Mouse (Mus musculus) forebrain, embryonic 11.5 days (tissue): ENCODE measurements around the gene Aldoart2. TPM values are rescaled to one million over a fixed set of nuclear protein-coding genes. Genes with fewer than 3 reads are reported as not detected.

Experiments
- ATAC-seq: fragments of 200-750 bp; cut with Nextera tagmentation; replicated peaks from 2 replicates; pipeline ENCODE4 v1.8.0; 2017; ENCODE audit warnings: moderate TSS enrichment; ENCODE audit not compliant: low FRiP score
- DNase-seq: peaks from one replicate; pipeline ENCODE4 v3.0.0-alpha.2; 2017; ENCODE audit warnings: low spot score
- H3K27ac ChIP-seq: fragments of 300-500 bp; sonication (generic); 2 replicates; pipeline ENCODE4 v1.5.1; 2014; ENCODE audit warnings: low read depth, low read length
- H3K27me3 ChIP-seq: fragments of 300-500 bp; sonication (generic); 2 replicates; pipeline ENCODE4 v1.6.1; 2014; ENCODE audit warnings: mild to moderate bottlenecking, low read length, mixed read lengths; ENCODE audit not compliant: control insufficient read depth, insufficient read depth
- H3K36me3 ChIP-seq: fragments of 300-500 bp; sonication (generic); 2 replicates; pipeline ENCODE4 v1.6.1; 2014; ENCODE audit warnings: mild to moderate bottlenecking, low read length, moderate library complexity, mixed read lengths; ENCODE audit not compliant: control insufficient read depth, insufficient read depth
- H3K4me1 ChIP-seq: fragments of 300-500 bp; sonication (generic); replicated peaks from 2 replicates; pipeline ENCODE4 v1.6.1; 2014; ENCODE audit warnings: low read length, mixed read lengths; ENCODE audit not compliant: control insufficient read depth, insufficient read depth
- H3K4me2 ChIP-seq: fragments of 300-500 bp; sonication (generic); 2 replicates; pipeline ENCODE4 v1.6.1; 2014; ENCODE audit warnings: low read depth, mild to moderate bottlenecking, low read length, moderate library complexity, mixed read lengths; ENCODE audit not compliant: severe bottlenecking
- H3K4me3 ChIP-seq: fragments of 300-500 bp; sonication (generic); 2 replicates; pipeline ENCODE4 v1.5.1; 2014; ENCODE audit warnings: low read depth, low read length
- H3K9ac ChIP-seq: fragments of 300-500 bp; sonication (generic); 2 replicates; pipeline ENCODE4 v1.6.1; 2014; ENCODE audit warnings: low read length
- H3K9me3 ChIP-seq: fragments of 300-500 bp; sonication (generic); 2 replicates; pipeline ENCODE4 v1.6.1; 2016; ENCODE audit warnings: low read length, mixed read lengths; ENCODE audit not compliant: control insufficient read depth
- WGBS: fragments of 180-500 bp; shearing (Covaris S2); extraction: QIAGEN DNeasy Blood & Tissue Kit; methylation state at CpG from one replicate; pipeline ENCODE4 v1.1.7; 2014; 5-methylcytosine and 5-hydroxymethylcytosine counted together
- polyA plus RNA-seq: library from polyadenylated mRNA; unstranded; fragments of >200 nt; fragmentation: Nextera tagmentation; extraction: Ambion mirVana; gene quantifications from 2 replicates; pipeline ENCODE4 v1.2.1, GENCODE M21; 2014

The Aldoart2 gene
- polyA plus RNA-seq, 1 experiment from 2014 or later = not detected

DNA sequence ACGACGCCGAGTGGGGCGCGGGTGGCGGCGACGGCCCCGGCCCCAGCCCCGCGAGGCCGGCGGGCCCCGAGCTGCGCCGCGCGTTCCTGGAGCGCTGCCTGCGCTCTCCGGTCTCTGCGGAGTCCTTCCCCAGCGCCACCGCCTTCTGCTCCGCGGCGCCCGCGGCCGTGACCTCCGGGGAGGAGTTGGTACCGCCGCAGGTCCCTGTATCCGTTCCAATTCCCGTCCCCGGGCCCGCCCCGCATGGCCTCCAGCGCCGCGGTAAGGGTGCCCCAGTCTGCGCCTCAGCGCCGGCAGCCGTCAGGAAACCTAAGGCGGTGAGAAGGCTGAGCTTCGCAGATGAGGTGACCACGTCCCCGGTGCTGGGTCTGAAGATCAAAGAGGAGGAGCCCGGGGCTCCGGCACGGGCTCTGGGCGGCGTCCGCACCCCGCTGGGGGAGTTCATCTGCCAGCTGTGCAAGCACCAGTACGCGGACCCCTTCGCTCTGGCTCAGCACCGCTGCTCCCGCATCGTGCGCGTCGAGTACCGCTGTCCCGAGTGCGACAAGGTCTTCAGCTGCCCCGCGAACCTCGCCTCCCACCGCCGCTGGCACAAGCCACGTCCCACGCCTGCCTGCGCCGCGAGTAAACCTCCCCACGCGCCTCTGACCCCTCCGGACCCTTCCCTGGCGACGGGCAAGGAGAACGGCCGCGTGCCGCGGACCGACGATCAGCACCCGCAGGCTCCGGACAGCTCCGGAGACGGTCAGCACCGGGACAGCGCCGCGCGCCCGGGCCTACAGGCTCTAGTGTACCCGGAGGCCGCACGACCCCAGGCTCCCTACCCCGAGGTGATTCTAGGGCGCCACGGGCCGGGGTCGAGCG is 34.8 kb downstream of the Aldoart2 start:
- peak overlapping the region; percentile 89 for H3K4me2 ChIP-seq
- H3K9me3 ChIP-seq = no peaks in the 10 kb centered on the region
- ATAC-seq (peak; percentile 71), DNase-seq (peak; percentile 87)
- peaks cover 17% of the 10 kb centered on the region; the same call in 1 of the 2 replicates for H3K4me1 ChIP-seq
- H3K27me3 ChIP-seq = peaks cover 46% of the 10 kb centered on the region
- peak overlapping the region; percentile 45 for H3K4me3 ChIP-seq
- under 1% methylated on average over 108 of the region's 109 CpGs for WGBS
- no peaks in the 10 kb centered on the region for H3K36me3 ChIP-seq
- no peak overlapping the region for H3K27ac ChIP-seq
- no peak overlapping the region for H3K9ac ChIP-seq

DNA sequence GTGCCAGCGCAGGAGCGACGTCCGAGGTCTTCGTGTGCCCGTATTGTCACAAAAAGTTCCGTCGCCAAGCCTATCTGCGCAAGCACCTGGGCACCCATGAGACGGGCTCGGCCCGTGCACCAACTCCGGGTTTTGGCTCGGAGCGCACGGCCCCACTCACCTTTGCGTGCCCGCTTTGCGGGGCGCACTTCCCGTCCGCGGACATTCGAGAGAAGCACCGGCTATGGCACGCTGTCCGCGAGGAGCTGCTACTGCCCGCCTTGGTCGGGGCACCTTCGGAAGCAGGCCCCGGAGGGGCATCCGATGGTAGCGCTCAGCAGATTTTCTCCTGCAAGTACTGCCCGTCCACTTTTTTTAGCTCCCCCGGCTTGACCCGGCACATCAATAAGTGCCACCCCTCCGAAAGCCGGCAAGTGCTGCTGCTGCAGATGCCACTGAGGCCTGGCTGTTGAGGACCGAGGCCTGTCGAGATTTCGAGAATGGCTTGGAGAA is 35.5 kb downstream of the Aldoart2 start:
- no peaks in the 10 kb centered on the region for H3K9me3 ChIP-seq
- peak overlapping the region; percentile 45 for H3K4me3 ChIP-seq
- WGBS = 3% methylated on average over 42 of the region's 42 CpGs
- peaks cover 17% of the 10 kb centered on the region; the same call in 1 of the 2 replicates for H3K4me1 ChIP-seq
- H3K9ac ChIP-seq = no peak overlapping the region
- H3K27ac ChIP-seq = no peak overlapping the region
- ATAC-seq (no peak; the same call in 1 of the 2 replicates), DNase-seq (no peak)
- no peaks in the 10 kb centered on the region for H3K36me3 ChIP-seq
- peak overlapping the region; percentile 89 for H3K4me2 ChIP-seq
- H3K27me3 ChIP-seq = peaks cover 46% of the 10 kb centered on the region

DNA sequence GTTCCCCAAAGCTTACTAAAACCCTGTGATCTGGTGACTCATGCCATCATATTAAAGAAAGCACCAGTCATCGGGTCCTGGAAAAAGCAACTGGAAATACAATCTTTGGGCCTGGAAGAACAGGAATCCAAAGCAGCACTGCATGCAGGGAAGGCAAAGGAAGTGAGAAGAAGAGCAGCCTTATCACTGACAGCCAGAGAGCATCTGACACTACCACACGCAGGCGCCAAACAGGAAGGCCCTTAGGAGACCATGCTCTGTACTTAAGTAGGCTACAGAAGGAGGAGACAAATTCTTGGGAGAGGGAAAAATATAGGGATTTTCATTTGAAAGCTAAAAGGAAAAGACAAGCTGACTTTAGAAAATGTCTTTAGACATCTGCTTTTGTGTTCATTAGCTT is 39.4 kb downstream of the Aldoart2 start:
- Histone ChIP-seq H3K27ac (no peak overlapping the region), H3K36me3 (no peaks in the 10 kb centered on the region), H3K27me3 (peaks cover 22% of the 10 kb centered on the region), H3K9ac (no peak overlapping the region), H3K4me2 (no peak overlapping the region), H3K9me3 (no peaks in the 10 kb centered on the region), H3K4me3 (no peak overlapping the region), H3K4me1 (peaks cover 11% of the 10 kb centered on the region; the same call in 1 of the 2 replicates)
- DNase-seq (no peak), ATAC-seq (no peak)
- WGBS = 83% methylated on average over 3 of the region's 3 CpGs

DNA sequence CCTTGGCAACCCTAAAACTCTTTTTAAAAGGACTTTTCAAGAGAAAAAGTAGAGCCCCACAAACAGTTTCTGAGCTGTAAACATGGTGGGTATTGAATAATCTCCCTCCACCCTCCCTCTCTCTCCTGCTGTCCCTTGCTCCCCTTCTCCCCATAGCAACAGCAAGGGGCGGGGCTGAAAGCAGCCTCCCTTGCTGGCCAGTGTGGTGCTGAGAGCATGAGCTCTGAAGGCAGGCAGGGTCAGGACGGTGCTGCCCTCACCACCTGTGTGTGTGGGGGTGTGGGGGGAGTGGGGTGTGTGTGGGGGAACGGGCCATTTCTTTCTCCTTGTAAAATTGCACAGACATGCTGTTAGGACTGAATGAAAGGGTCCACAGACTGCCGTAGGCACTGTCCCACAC is 42.9 kb downstream of the Aldoart2 start:
- H3K4me1 ChIP-seq = peaks cover 3% of the 10 kb centered on the region; the same call in 1 of the 2 replicates
- H3K27me3 ChIP-seq = no peaks in the 10 kb centered on the region
- H3K36me3 ChIP-seq = no peaks in the 10 kb centered on the region
- no peak overlapping the region for H3K27ac ChIP-seq
- no peaks in the 10 kb centered on the region for H3K9me3 ChIP-seq
- DNase-seq = peak; percentile 65
- H3K4me2 ChIP-seq = no peak overlapping the region
- 17% methylated on average over 4 of the region's 4 CpGs for WGBS
- peak; percentile 79 for ATAC-seq
- no peak overlapping the region for H3K4me3 ChIP-seq
- H3K9ac ChIP-seq = no peak overlapping the region

DNA sequence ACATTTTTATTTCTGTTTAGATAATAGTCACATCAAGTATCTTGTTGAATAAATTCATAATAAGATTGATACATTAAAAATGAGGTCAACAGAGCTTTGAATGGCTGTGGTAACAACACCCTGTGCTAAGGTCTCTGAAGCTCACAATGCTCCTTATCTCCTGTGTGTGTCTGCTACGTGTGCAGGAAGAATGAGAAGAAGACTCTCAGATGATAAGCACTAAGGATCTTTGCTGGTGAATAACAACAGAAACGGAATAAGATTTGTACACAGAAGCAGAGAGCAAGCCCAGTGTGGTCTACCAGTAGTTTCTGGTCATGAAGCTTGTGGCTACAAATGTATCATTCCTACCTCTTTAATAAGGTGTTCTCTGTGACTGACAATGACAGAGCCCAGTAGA is 45.8 kb downstream of the Aldoart2 start:
- Histone ChIP-seq H3K4me1 (peaks cover 4% of the 10 kb centered on the region; the same call in 1 of the 2 replicates), H3K36me3 (no peaks in the 10 kb centered on the region), H3K27ac (no peak overlapping the region), H3K9ac (no peak overlapping the region), H3K4me2 (no peak overlapping the region), H3K4me3 (no peak overlapping the region), H3K9me3 (no peaks in the 10 kb centered on the region), H3K27me3 (no peaks in the 10 kb centered on the region)
- no peak for ATAC-seq
- DNase-seq = no peak
- WGBS = 75% methylated on average over 2 of the region's 2 CpGs

Other genes starting within 250 kb of the Aldoart2 start
- 425 and 448 TPM in 2 replicates for gene Psma6, start 181.0 kb upstream of the Aldoart2 start, polyA plus RNA-seq
- 40.8 and 41.2 TPM in 2 replicates for gene Nfkbia, start 72.6 kb upstream of the Aldoart2 start, polyA plus RNA-seq
- gene Insm2, start 34.2 kb downstream of the Aldoart2 start, polyA plus RNA-seq = 1.6 and 1.7 TPM in 2 replicates